Mouse (Mus musculus) ES-Bruce4 (cell line): ENCODE measurements around the gene Asl.

Experiments used
- CTCF ChIP-seq: IDR thresholded peaks from one replicate; pipeline ENCODE4 v1.8.1; 2011; ENCODE audit warnings: low read depth, low read length
- EP300 ChIP-seq: IDR thresholded peaks from 2 replicates; pipeline ENCODE4 v1.6.1; 2011; ENCODE audit warnings: low read depth, low read length; ENCODE audit not compliant: insufficient read depth
- POLR2A ChIP-seq: IDR thresholded peaks from one replicate; pipeline ENCODE4 v1.8.1; 2011; ENCODE audit warnings: low read length; ENCODE audit not compliant: insufficient read depth

DNA sequence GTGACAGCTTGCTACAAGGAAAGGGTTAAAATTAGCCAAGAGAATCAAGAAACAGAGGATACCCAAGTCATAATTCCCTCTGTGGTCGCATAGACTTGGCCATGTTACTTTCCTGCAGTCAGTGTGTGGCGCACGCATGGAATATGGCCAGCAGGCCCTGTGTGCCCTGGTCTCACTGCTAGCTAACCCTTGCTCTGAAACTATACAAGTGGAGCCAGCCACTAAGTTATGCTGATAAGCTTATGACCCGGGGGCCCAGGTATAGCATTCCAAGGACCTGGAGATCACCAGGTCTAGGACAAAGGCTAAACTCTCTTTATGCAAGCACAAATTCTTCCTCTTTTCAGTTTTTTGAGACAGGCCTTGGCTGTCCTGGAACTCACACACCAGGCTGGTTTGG lies 11.8 kb upstream of the Asl start:
- TF ChIP-seq EP300 (no peak), POLR2A (no peak), CTCF (no peak)
